Mouse (Mus musculus): ENCODE results near the gene Hadh. TPM values are rescaled to one million over a fixed set of nuclear protein-coding genes. Genes with fewer than 3 reads are reported as not detected.

Hadh gene
- polyA plus RNA-seq, 1 experiment: 32.0 TPM

DNA sequence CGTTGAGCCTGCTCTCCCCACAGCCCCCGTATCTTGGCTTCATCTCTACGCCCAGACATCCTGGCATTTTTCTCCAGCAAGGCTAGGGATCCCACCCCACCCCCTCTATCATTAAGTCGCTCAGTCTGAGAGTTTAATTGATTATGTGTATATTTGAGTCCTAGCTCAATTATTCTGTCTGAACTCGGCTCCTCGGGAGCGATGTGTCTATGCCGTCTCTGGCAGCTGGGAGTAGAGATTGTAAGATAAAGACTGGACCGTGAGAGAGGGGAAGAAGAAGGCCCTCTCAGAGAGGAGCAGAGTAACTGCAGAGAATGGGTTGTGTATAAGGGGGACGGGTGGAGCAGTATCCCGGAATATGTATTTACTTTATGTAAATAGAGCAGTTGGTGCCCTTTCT lies 81.7 kb downstream of the Hadh start:
- TF ChIP-seq CTCF (IDR thresholded peaks at IDR 0.05; ENCODE audit: borderline replicate concordance, extremely low read depth, insufficient read depth, insufficient read length) (no peak), POLR2A (IDR thresholded peaks at IDR 0.05; ENCODE audit: borderline replicate concordance, extremely low read depth, insufficient read depth, insufficient read length, poor library complexity, severe bottlenecking) (no peak)
- DNase-seq (ENCODE audit: low read depth): no peak

DNA sequence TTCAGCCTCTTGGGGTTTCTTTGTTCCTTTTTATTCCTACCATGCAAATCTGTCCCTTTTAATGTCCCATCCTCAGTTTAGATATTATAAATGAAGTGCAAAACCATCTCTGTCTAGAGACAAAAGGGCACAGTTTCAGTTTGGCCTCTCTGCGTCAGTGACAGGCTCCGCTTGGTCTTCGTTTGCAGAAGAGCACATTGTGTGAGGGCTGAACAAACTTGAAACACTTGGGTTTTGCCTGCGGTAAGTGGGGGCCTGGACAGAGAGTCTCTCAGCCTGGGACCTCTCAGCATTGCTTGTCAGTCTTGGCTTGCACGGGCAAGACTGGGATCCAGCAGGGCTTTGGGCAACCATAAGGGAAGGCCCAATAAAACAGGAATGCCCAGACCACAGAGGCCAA lies 85.7 kb downstream of the Hadh start:
- TF ChIP-seq POLR2A (IDR thresholded peaks at IDR 0.05; ENCODE audit: borderline replicate concordance, extremely low read depth, insufficient read depth, insufficient read length, poor library complexity, severe bottlenecking): no peak
- TF ChIP-seq CTCF (IDR thresholded peaks at IDR 0.05; ENCODE audit: borderline replicate concordance, extremely low read depth, insufficient read depth, insufficient read length): no peak

More for the DNA sequence above, 85.7 kb downstream of the Hadh start:
- DNase-seq (ENCODE audit: low read depth): no peak

Other genes starting within 250 kb of the Hadh start
- gene Lef1, start 161.6 kb downstream of the Hadh start, polyA plus RNA-seq (2012; rRNA removed): 36.5 and 54.7 TPM in 2 replicates
- gene Cyp2u1, start 31.1 kb upstream of the Hadh start, polyA plus RNA-seq (2012; rRNA removed): 3.5 and 3.7 TPM in 2 replicates
- 0.48 and 3.3 TPM in 2 replicates for gene Sgms2, start 219.3 kb upstream of the Hadh start, polyA plus RNA-seq (2012; rRNA removed)